Mouse (Mus musculus) forebrain, embryonic 13.5 days (tissue): ENCODE data around the gene Lrrtm4. TPM values are rescaled to one million over a fixed set of nuclear protein-coding genes. Genes with fewer than 3 reads are reported as not detected.

Experiments
- ATAC-seq: fragments of 200-750 bp; cut with Nextera tagmentation; 2 replicates; pipeline ENCODE4 v1.8.0; 2017
- H3K27ac ChIP-seq: fragments of 300-500 bp; sonication (generic); 2 replicates; pipeline ENCODE4 v1.5.1; 2015; ENCODE audit warnings: inconsistent platforms, mild to moderate bottlenecking, moderate library complexity
- H3K27me3 ChIP-seq: fragments of 300-500 bp; sonication (generic); 2 replicates; pipeline ENCODE4 v1.6.1; 2015; ENCODE audit warnings: mild to moderate bottlenecking, inconsistent platforms
- H3K36me3 ChIP-seq: fragments of 300-500 bp; sonication (generic); 2 replicates; pipeline ENCODE4 v1.6.1; 2015; ENCODE audit warnings: mild to moderate bottlenecking, inconsistent platforms; ENCODE audit not compliant: poor library complexity, severe bottlenecking
- H3K4me1 ChIP-seq: fragments of 300-500 bp; sonication (generic); 2 replicates; pipeline ENCODE4 v1.6.1; 2015; ENCODE audit warnings: inconsistent platforms
- H3K4me2 ChIP-seq: fragments of 300-500 bp; sonication (generic); 2 replicates; pipeline ENCODE4 v1.6.1; 2015; ENCODE audit warnings: inconsistent platforms, mild to moderate bottlenecking, moderate library complexity
- H3K4me3 ChIP-seq: fragments of 300-500 bp; sonication (generic); 2 replicates; pipeline ENCODE4 v1.5.1; 2015; ENCODE audit warnings: mild to moderate bottlenecking, inconsistent platforms
- H3K9ac ChIP-seq: fragments of 300-500 bp; sonication (generic); 2 replicates; pipeline ENCODE4 v1.6.1; 2015; ENCODE audit warnings: mild to moderate bottlenecking, inconsistent platforms
- H3K9me3 ChIP-seq: fragments of 300-500 bp; sonication (generic); replicated peaks from 2 replicates; pipeline ENCODE4 v1.6.1; 2016; ENCODE audit warnings: inconsistent platforms
- WGBS: fragments of 180-500 bp; shearing (Covaris S2); methylation state at CpG from one replicate; pipeline ENCODE4 v1.1.7; 2015; 5-methylcytosine and 5-hydroxymethylcytosine counted together
- polyA plus RNA-seq: library from polyadenylated mRNA; unstranded; fragments of >200 nt; fragmentation: Nextera tagmentation; extraction: Ambion mirVana; gene quantifications from 2 replicates; pipeline ENCODE4 v1.2.1, GENCODE M21; 2015

The Lrrtm4 gene
- polyA plus RNA-seq, 1 experiment from 2014 or later, result 7.9 TPM

GRCm38 (mm10) chr6:80554991-80555390 lies 536.3 kb downstream of the Lrrtm4 start:
- H3K27me3 ChIP-seq, result no peaks in the 10 kb centered on the region
- no peak overlapping the region for H3K4me2 ChIP-seq
- H3K36me3 ChIP-seq, result no peaks in the 10 kb centered on the region
- no peak overlapping the region for H3K9ac ChIP-seq
- H3K27ac ChIP-seq, result no peak overlapping the region
- H3K4me3 ChIP-seq, result no peak overlapping the region
- H3K9me3 ChIP-seq, result no peaks in the 10 kb centered on the region
- ATAC-seq, result no peak
- H3K4me1 ChIP-seq, result no peaks in the 10 kb centered on the region

- no peaks in the 10 kb centered on the region for H3K9me3 ChIP-seq
- 88% methylated on average over 2 of the region's 2 CpGs for WGBS
- no peak for ATAC-seq
- no peaks in the 10 kb centered on the region for H3K4me1 ChIP-seq
- H3K4me2 ChIP-seq, result no peak overlapping the region
- H3K27me3 ChIP-seq, result no peaks in the 10 kb centered on the region
- H3K4me3 ChIP-seq, result no peak overlapping the region
- no peak overlapping the region for H3K27ac ChIP-seq
- H3K9ac ChIP-seq, result no peak overlapping the region
- H3K36me3 ChIP-seq, result no peaks in the 10 kb centered on the region
Measured at GRCm38 (mm10) chr6:80577227-80577626, 558.5 kb downstream of the Lrrtm4 start.

- ATAC-seq, result no peak
- H3K36me3 ChIP-seq, result no peaks in the 10 kb centered on the region
- H3K27ac ChIP-seq, result no peak overlapping the region
- H3K9ac ChIP-seq, result no peak overlapping the region
- H3K9me3 ChIP-seq, result no peaks in the 10 kb centered on the region
- H3K4me3 ChIP-seq, result no peak overlapping the region
- no peaks in the 10 kb centered on the region for H3K4me1 ChIP-seq
- H3K4me2 ChIP-seq, result no peak overlapping the region
- 90% methylated on average over 1 of the region's 1 CpGs for WGBS
- H3K27me3 ChIP-seq, result no peaks in the 10 kb centered on the region
Measured at GRCm38 (mm10) chr6:80582225-80582624, 563.5 kb downstream of the Lrrtm4 start.

- no peaks in the 10 kb centered on the region for H3K27me3 ChIP-seq
- ATAC-seq, result no peak
- H3K27ac ChIP-seq, result no peak overlapping the region
- H3K9me3 ChIP-seq, result no peaks in the 10 kb centered on the region
- H3K4me1 ChIP-seq, result no peaks in the 10 kb centered on the region
- WGBS, result 64% methylated on average over 1 of the region's 1 CpGs
- H3K4me3 ChIP-seq, result no peak overlapping the region
- no peak overlapping the region for H3K9ac ChIP-seq
- no peak overlapping the region for H3K4me2 ChIP-seq
- H3K36me3 ChIP-seq, result no peaks in the 10 kb centered on the region
Measured at GRCm38 (mm10) chr6:80589776-80590175, 571.1 kb downstream of the Lrrtm4 start.

GRCm38 (mm10) chr6:80619508-80619907 lies 600.8 kb downstream of the Lrrtm4 start:
- Histone ChIP-seq H3K36me3 (no peaks in the 10 kb centered on the region), H3K9me3 (no peaks in the 10 kb centered on the region), H3K4me2 (no peak overlapping the region), H3K9ac (no peak overlapping the region), H3K4me3 (no peak overlapping the region), H3K4me1 (no peaks in the 10 kb centered on the region), H3K27ac (no peak overlapping the region), H3K27me3 (no peaks in the 10 kb centered on the region)
- 90% methylated on average over 2 of the region's 2 CpGs for WGBS
- no peak for ATAC-seq

- H3K27me3 ChIP-seq, result no peaks in the 10 kb centered on the region
- no peak overlapping the region for H3K4me2 ChIP-seq
- H3K27ac ChIP-seq, result no peak overlapping the region
- H3K9me3 ChIP-seq, result no peaks in the 10 kb centered on the region
- H3K4me3 ChIP-seq, result no peak overlapping the region
- H3K4me1 ChIP-seq, result no peaks in the 10 kb centered on the region
- WGBS, result 81% methylated on average over 6 of the region's 6 CpGs
- peak; percentile 73; the same call in 1 of the 2 replicates for ATAC-seq
- no peak overlapping the region for H3K9ac ChIP-seq
- H3K36me3 ChIP-seq, result no peaks in the 10 kb centered on the region
Measured at GRCm38 (mm10) chr6:80622676-80623334, 604.1 kb downstream of the Lrrtm4 start.

- no peaks in the 10 kb centered on the region for H3K36me3 ChIP-seq
- WGBS, result 91% methylated on average over 4 of the region's 4 CpGs
- ATAC-seq, result peak; percentile 72; the same call in 1 of the 2 replicates
- no peaks in the 10 kb centered on the region for H3K4me1 ChIP-seq
- no peaks in the 10 kb centered on the region for H3K9me3 ChIP-seq
- H3K4me2 ChIP-seq, result no peak overlapping the region
- no peak overlapping the region for H3K9ac ChIP-seq
- H3K27ac ChIP-seq, result no peak overlapping the region
- no peak overlapping the region for H3K4me3 ChIP-seq
- H3K27me3 ChIP-seq, result no peaks in the 10 kb centered on the region
Measured at GRCm38 (mm10) chr6:80625509-80625908, 606.8 kb downstream of the Lrrtm4 start.

GRCm38 (mm10) chr6:80662729-80663128 lies 644.1 kb downstream of the Lrrtm4 start:
- Histone ChIP-seq H3K36me3 (no peaks in the 10 kb centered on the region), H3K9ac (no peak overlapping the region), H3K4me3 (no peak overlapping the region), H3K27me3 (no peaks in the 10 kb centered on the region), H3K9me3 (no peaks in the 10 kb centered on the region), H3K4me1 (no peaks in the 10 kb centered on the region), H3K27ac (no peak overlapping the region), H3K4me2 (no peak overlapping the region)
- WGBS, result 83% methylated on average over 5 of the region's 5 CpGs
- no peak for ATAC-seq

GRCm38 (mm10) chr6:80664039-80664438 lies 645.4 kb downstream of the Lrrtm4 start:
- Histone ChIP-seq H3K4me3 (no peak overlapping the region), H3K9ac (no peak overlapping the region), H3K9me3 (no peaks in the 10 kb centered on the region), H3K36me3 (no peaks in the 10 kb centered on the region), H3K27me3 (no peaks in the 10 kb centered on the region), H3K4me1 (no peaks in the 10 kb centered on the region), H3K27ac (no peak overlapping the region), H3K4me2 (no peak overlapping the region)
- WGBS, result 77% methylated on average over 4 of the region's 4 CpGs
- no peak for ATAC-seq

GRCm38 (mm10) chr6:80704183-80704582 lies 685.5 kb downstream of the Lrrtm4 start:
- Histone ChIP-seq H3K4me1 (no peaks in the 10 kb centered on the region), H3K36me3 (no peaks in the 10 kb centered on the region), H3K4me3 (no peak overlapping the region), H3K9me3 (no peaks in the 10 kb centered on the region), H3K27me3 (no peaks in the 10 kb centered on the region), H3K27ac (no peak overlapping the region), H3K4me2 (no peak overlapping the region), H3K9ac (no peak overlapping the region)
- WGBS, result 66% methylated on average over 2 of the region's 2 CpGs
- ATAC-seq, result no peak

GRCm38 (mm10) chr6:80720468-80720867 lies 701.8 kb downstream of the Lrrtm4 start:
- H3K4me1 ChIP-seq, result no peaks in the 10 kb centered on the region
- no peak overlapping the region for H3K4me2 ChIP-seq
- no peak overlapping the region for H3K4me3 ChIP-seq
- H3K9me3 ChIP-seq, result no peaks in the 10 kb centered on the region
- no peak overlapping the region for H3K9ac ChIP-seq
- no peaks in the 10 kb centered on the region for H3K27me3 ChIP-seq
- ATAC-seq, result no peak
- no peak overlapping the region for H3K27ac ChIP-seq
- 64% methylated on average over 5 of the region's 5 CpGs for WGBS
- no peaks in the 10 kb centered on the region for H3K36me3 ChIP-seq

GRCm38 (mm10) chr6:80733416-80733815 lies 714.7 kb downstream of the Lrrtm4 start:
- no peak overlapping the region for H3K9ac ChIP-seq
- no peak overlapping the region for H3K27ac ChIP-seq
- H3K4me3 ChIP-seq, result no peak overlapping the region
- H3K36me3 ChIP-seq, result no peaks in the 10 kb centered on the region
- no peak for ATAC-seq
- 86% methylated on average over 3 of the region's 3 CpGs for WGBS
- no peak overlapping the region for H3K4me2 ChIP-seq
- no peaks in the 10 kb centered on the region for H3K27me3 ChIP-seq
- no peaks in the 10 kb centered on the region for H3K9me3 ChIP-seq
- no peaks in the 10 kb centered on the region for H3K4me1 ChIP-seq

GRCm38 (mm10) chr6:80750769-80751168 lies 732.1 kb downstream of the Lrrtm4 start:
- H3K27ac ChIP-seq, result no peak overlapping the region
- no peaks in the 10 kb centered on the region for H3K4me1 ChIP-seq
- H3K9ac ChIP-seq, result no peak overlapping the region
- H3K4me3 ChIP-seq, result no peak overlapping the region
- H3K9me3 ChIP-seq, result no peaks in the 10 kb centered on the region
- no peak overlapping the region for H3K4me2 ChIP-seq
- H3K36me3 ChIP-seq, result no peaks in the 10 kb centered on the region
- 76% methylated on average over 2 of the region's 2 CpGs for WGBS
- H3K27me3 ChIP-seq, result no peaks in the 10 kb centered on the region
- peak; percentile 81; the same call in 1 of the 2 replicates for ATAC-seq
